Mouse (Mus musculus) forebrain, embryonic 14.5 days (tissue): ENCODE data around the gene Casp7. TPM values are rescaled to one million over a fixed set of nuclear protein-coding genes. Genes with fewer than 3 reads are reported as not detected.
"Not testable (repeated sequence)": the region's sequence is repeated elsewhere in the genome, so short reads cannot be mapped to it uniquely, and the experiment has no call there.

Experiments
- ATAC-seq: fragments of 200-750 bp; cut with Nextera tagmentation; 2 replicates; pipeline ENCODE4 v1.8.0; 2017; ENCODE audit warnings: mild to moderate bottlenecking, moderate library complexity
- DNase-seq: peaks from one replicate; pipeline ENCODE4 v3.0.0-alpha.2; 2015; ENCODE audit warnings: low spot score
- H3K27ac ChIP-seq: fragments of 300-500 bp; sonication (generic); 2 replicates; pipeline ENCODE4 v1.5.1; 2014; ENCODE audit warnings: low read depth, mild to moderate bottlenecking, control low read depth, low read length, moderate library complexity
- H3K27me3 ChIP-seq: fragments of 300-500 bp; sonication (generic); replicated peaks from 2 replicates; pipeline ENCODE4 v1.6.1; 2014; ENCODE audit warnings: low read length, control low read depth, mixed read lengths; ENCODE audit not compliant: control insufficient read depth, insufficient read depth
- H3K36me3 ChIP-seq: fragments of 300-500 bp; sonication (generic); 2 replicates; pipeline ENCODE4 v1.6.1; 2014; ENCODE audit warnings: low read length, control low read depth; ENCODE audit not compliant: control insufficient read depth, insufficient read depth
- H3K4me1 ChIP-seq: fragments of 300-500 bp; sonication (generic); 2 replicates; pipeline ENCODE4 v1.6.1; 2014; ENCODE audit warnings: antibody characterized with exemption, low read length, control low read depth; ENCODE audit not compliant: control insufficient read depth, insufficient read depth
- H3K4me2 ChIP-seq: fragments of 300-500 bp; sonication (generic); 2 replicates; pipeline ENCODE4 v1.6.1; 2014; ENCODE audit warnings: mild to moderate bottlenecking, control low read depth, low read length
- H3K4me3 ChIP-seq: fragments of 300-500 bp; sonication (generic); 2 replicates; pipeline ENCODE4 v1.5.1; 2014; ENCODE audit warnings: low read depth, low read length, control low read depth
- H3K9ac ChIP-seq: fragments of 300-500 bp; sonication (generic); 2 replicates; pipeline ENCODE4 v1.6.1; 2014; ENCODE audit warnings: mild to moderate bottlenecking, low read length, control low read depth, moderate library complexity
- H3K9me3 ChIP-seq: fragments of 300-500 bp; sonication (generic); replicated peaks from 2 replicates; pipeline ENCODE4 v1.6.1; 2016; ENCODE audit warnings: low read length, control low read depth, mixed read lengths; ENCODE audit not compliant: control insufficient read depth
- WGBS: fragments of 180-500 bp; shearing (Covaris S2); extraction: QIAGEN DNeasy Blood & Tissue Kit; methylation state at CpG from one replicate; pipeline ENCODE4 v1.1.7; 2014; 5-methylcytosine and 5-hydroxymethylcytosine counted together
- polyA plus RNA-seq: library from polyadenylated mRNA; unstranded; fragments of >200 nt; fragmentation: Nextera tagmentation; extraction: Ambion mirVana; gene quantifications from 2 replicates; pipeline ENCODE4 v1.2.1, GENCODE M21; 2014

Casp7 gene
- polyA plus RNA-seq, 1 experiment from 2014 or later, result 13.1 TPM

DNA sequence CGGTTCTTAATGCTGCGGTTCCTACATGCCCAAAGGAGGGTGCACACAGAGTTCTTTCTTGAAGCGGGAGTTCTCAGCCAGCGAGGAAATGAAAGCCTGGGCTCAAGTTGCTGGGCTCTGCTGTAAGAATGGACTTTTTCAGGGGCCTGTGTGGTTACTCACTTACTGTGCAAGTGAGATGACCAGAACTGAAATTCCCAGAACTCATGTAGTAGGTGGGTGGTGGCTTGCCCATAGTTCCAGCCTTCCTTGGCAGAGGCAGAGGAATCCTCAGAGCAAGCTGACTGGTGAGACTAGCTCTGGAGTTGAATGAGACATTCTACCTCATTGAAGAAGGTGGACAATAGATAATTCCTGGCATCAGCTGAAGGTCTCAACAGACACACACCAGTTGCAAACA lies 8.9 kb downstream of the Casp7 start:
- H3K9ac ChIP-seq, result no peak overlapping the region
- ATAC-seq, result no peak
- whole genome bisulfite sequencing, result 93% methylated on average over 4 of the region's 4 CpGs

DNA sequence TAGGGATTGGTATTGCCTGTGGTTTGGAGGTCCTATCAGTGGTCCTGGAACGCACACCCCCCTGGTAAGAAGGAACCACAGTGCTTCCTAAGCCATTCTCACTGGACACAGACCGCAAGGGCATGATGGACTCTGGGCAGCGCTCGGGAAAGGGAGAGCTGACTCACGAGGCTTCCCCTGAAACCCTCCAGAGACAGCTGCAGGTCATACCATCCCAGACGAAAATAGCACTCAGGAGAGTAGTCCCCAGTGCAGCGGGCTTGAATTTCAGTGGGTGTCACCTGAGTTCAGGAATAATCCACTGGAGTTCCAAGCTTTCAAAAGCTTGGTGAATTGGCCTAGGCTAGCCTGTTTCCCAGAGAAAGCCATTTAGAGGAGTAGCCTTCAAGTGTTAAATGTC lies 9.7 kb downstream of the Casp7 start:
- Histone ChIP-seq H3K4me3 (no peak overlapping the region), H3K9me3 (no peaks in the 10 kb centered on the region; the same call in 1 of the 2 replicates), H3K4me2 (no peak overlapping the region), H3K27me3 (no peaks in the 10 kb centered on the region), H3K9ac (no peak overlapping the region), H3K4me1 (no peaks in the 10 kb centered on the region), H3K27ac (no peak overlapping the region), H3K36me3 (no peaks in the 10 kb centered on the region)
- ATAC-seq (no peak), DNase-seq (no peak)
- WGBS, result 93% methylated on average over 7 of the region's 7 CpGs

More for the DNA sequence above, 8.9 kb downstream of the Casp7 start:
- Histone ChIP-seq H3K9me3 (no peaks in the 10 kb centered on the region; the same call in 1 of the 2 replicates), H3K4me3 (no peak overlapping the region), H3K36me3 (no peaks in the 10 kb centered on the region), H3K27me3 (no peaks in the 10 kb centered on the region), H3K4me1 (no peaks in the 10 kb centered on the region), H3K27ac (no peak overlapping the region), H3K4me2 (no peak overlapping the region)
- no peak for DNase-seq

DNA sequence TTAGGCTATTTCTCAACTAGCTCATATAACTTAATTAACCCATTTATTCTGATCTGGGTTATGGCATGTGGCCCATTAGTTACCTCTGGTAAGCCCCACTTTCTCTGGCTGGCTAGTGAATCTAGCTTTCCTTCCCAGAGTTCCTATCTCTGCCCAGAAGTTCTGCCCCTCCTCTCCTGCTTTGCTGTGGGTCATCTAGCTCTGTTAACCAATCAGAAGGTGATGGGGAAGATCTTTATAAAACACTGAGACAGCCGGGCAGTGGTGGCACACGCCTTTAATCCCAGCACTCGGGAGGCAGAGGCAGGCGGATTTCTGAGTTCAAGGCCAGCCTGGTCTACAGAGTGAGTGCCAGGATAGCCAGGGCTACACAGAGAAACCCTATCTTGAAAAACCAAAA lies 13.0 kb downstream of the Casp7 start:
- H3K9me3 ChIP-seq, ATAC-seq: not testable (repeated sequence)

GRCm38 (mm10) chr19:56418404-56418803 lies 21.5 kb downstream of the Casp7 start:
- H3K9me3 ChIP-seq, result no peaks in the 10 kb centered on the region
- no peak overlapping the region for H3K9ac ChIP-seq
- WGBS, result 76% methylated on average over 4 of the region's 4 CpGs
- no peak overlapping the region for H3K4me2 ChIP-seq
- no peak overlapping the region for H3K4me3 ChIP-seq
- H3K27ac ChIP-seq, result no peak overlapping the region
- ATAC-seq, result no peak
- DNase-seq, result no peak
- H3K27me3 ChIP-seq, result no peaks in the 10 kb centered on the region
- H3K4me1 ChIP-seq, result no peaks in the 10 kb centered on the region
- no peaks in the 10 kb centered on the region for H3K36me3 ChIP-seq

More for the DNA sequence above, 13.0 kb downstream of the Casp7 start:
- not testable (repeated sequence) for H3K4me1 ChIP-seq, DNase-seq, H3K9ac ChIP-seq, H3K4me3 ChIP-seq, H3K27me3 ChIP-seq, H3K4me2 ChIP-seq, H3K36me3 ChIP-seq, H3K27ac ChIP-seq
- WGBS, result 98% methylated on average over 4 of the region's 4 CpGs

DNA sequence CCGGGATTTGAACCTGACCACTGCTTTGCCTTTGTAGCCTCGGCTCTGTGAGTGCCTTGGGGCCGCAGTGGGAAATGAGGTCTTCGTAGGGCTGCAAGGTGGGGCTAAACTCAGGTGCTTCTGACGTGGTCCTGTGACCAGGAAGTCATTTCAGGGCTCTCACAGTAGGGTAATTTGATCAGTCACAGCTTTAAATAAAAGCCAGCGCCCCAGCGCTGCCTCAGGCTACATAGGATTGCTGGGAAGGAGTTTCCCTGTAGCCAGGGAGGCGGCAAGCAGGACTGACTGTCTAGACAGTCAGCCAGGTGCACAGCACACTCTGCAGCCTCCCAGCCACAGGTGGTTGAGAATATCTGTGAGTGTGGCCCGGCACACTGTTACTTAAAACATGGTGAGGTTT lies 22.5 kb downstream of the Casp7 start:
- H3K4me1 ChIP-seq, result no peaks in the 10 kb centered on the region
- WGBS, result 71% methylated on average over 9 of the region's 9 CpGs

GRCm38 (mm10) chr19:56420345-56420744 lies 23.4 kb downstream of the Casp7 start:
- H3K36me3 ChIP-seq, result no peaks in the 10 kb centered on the region
- H3K9me3 ChIP-seq, result no peaks in the 10 kb centered on the region
- H3K4me3 ChIP-seq, result no peak overlapping the region
- DNase-seq (no peak), ATAC-seq (no peak)
- no peak overlapping the region for H3K9ac ChIP-seq
- H3K27ac ChIP-seq, result no peak overlapping the region
- no peaks in the 10 kb centered on the region for H3K27me3 ChIP-seq
- WGBS, result 94% methylated on average over 3 of the region's 3 CpGs
- H3K4me1 ChIP-seq, result no peaks in the 10 kb centered on the region
- H3K4me2 ChIP-seq, result no peak overlapping the region

More for the DNA sequence above, 22.5 kb downstream of the Casp7 start:
- Histone ChIP-seq H3K27me3 (no peaks in the 10 kb centered on the region), H3K9me3 (no peaks in the 10 kb centered on the region), H3K27ac (no peak overlapping the region), H3K36me3 (no peaks in the 10 kb centered on the region), H3K9ac (no peak overlapping the region), H3K4me3 (no peak overlapping the region), H3K4me2 (no peak overlapping the region)
- DNase-seq, result no peak
- no peak for ATAC-seq

- Histone ChIP-seq H3K4me3 (no peak overlapping the region), H3K27me3 (no peaks in the 10 kb centered on the region), H3K36me3 (no peaks in the 10 kb centered on the region), H3K9ac (no peak overlapping the region), H3K9me3 (no peaks in the 10 kb centered on the region), H3K4me1 (peaks cover 3% of the 10 kb centered on the region), H3K27ac (no peak overlapping the region), H3K4me2 (no peak overlapping the region)
- ATAC-seq (peak; percentile 58; the same call in 1 of the 2 replicates), DNase-seq (peak; percentile 82)
- WGBS, result 40% methylated on average over 14 of the region's 14 CpGs
These were observed 25.8 kb downstream of the Casp7 start for GRCm38 (mm10) chr19:56422476-56423338.

DNA sequence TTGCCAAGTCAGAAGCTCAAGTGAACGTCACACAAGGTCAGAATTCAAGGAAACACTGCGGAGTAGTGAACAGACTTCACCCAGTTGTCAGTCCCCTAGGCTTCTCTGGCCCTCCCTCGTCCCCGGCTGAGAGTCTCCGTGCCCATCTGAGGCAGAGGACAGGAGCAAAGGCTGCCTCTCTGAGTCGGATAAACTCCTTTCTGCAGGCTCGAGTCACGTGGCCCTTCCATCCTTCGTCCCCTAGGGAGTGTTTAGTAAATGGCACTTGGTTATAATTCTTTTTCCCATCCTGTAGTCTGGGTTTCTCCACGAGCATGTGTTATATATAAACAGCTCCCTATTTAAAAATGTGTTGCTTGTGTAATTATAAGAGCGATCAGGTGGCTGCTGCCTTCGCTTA lies 26.4 kb downstream of the Casp7 start:
- Histone ChIP-seq H3K4me1 (peaks cover 3% of the 10 kb centered on the region), H3K27ac (no peak overlapping the region), H3K4me2 (no peak overlapping the region), H3K27me3 (no peaks in the 10 kb centered on the region), H3K36me3 (no peaks in the 10 kb centered on the region), H3K4me3 (no peak overlapping the region), H3K9ac (no peak overlapping the region), H3K9me3 (no peaks in the 10 kb centered on the region)
- WGBS, result 55% methylated on average over 12 of the region's 12 CpGs
- ATAC-seq, result peak; percentile 26; the same call in 1 of the 2 replicates
- peak; percentile 16 for DNase-seq
